Mouse (Mus musculus) heart, adult 18-20 months (tissue): ENCODE results near the gene Bspry. TPM values are rescaled to one million over a fixed set of nuclear protein-coding genes. Genes with fewer than 3 reads are reported as not detected.
A peak's percentile ranks its signal among the peaks of the same experiment; 100 is the strongest.

Experiments used
- DNase-seq, 2 experiments: peaks; one replicate each; pipeline ENCODE4 v3.0.0; 2021 to 2022; ENCODE audit warnings: mixed read lengths in 1 of 2
- total RNA-seq, 2 experiments: library from RNA; stranded (reverse); gene quantifications; 2 replicates each; pipeline ENCODE4 v1.2.3; 2021

The Bspry gene
- total RNA-seq, 2 experiments from 2014 or later: 0.23 TPM; not detected in 1

DNA sequence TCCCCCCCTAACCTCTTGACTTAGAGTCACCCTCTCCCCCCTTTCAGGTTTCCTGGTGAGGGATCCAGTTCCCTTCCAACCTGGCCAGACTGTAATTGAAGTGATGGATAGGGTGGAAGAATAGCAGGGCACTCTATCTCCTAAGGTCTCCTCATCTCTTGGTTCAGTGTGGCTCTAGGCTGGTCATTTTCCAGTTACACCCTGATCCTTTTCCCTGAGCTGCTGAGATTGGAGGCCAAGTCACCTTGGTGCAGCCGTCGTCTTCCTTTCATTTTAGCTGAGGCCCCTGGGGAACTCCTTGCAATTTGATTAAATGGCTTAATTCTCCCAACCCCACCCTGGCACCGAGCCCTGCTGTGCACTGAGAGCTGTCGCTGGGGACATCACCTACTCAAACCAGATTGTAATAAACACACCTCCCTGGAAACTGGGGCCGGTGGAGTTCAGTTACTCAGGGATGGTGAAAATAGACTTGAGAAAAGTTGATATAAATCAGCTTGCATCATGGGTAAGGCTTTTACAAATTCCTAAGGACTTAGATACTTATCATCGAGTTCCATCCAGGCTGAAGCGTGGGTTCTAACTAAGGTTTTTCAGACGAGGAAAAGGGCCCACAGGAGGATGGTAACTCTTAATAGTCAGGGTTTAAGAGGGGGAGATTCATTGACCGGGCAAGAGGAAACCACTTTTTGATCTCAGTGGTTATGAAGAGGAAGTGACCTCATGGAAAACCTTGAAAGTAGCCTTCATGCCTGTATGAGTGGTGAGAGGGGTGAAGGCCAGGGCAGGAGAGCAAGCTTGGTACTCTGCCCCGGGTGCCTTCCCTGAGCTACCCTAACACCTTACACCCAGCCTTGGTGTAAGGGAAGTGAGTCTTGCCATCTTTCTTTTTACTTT lies 1.1 kb downstream of the Bspry start:
- peak in 1 of 2 experiments; percentile 29 for DNase-seq

DNA sequence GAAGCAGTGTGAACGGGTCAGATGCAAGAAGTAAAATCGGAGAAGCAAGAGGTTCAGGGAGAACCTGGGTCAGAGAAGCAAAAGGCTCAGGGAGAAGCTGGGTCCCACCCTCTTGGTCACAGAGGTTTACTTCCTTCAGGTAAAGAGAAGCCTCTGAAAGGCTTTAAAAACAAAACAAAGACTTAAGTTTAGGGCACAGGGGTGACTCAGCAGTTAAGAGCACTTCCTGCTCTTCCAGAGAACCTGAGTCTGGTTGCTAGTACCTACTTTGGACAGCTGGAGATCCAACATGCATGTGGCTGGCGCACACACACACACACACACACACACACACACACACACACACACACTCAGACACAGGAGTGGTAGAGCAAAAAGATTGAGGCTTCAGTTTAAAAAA lies 5.1 kb downstream of the Bspry start:
- DNase-seq: no peak

DNA sequence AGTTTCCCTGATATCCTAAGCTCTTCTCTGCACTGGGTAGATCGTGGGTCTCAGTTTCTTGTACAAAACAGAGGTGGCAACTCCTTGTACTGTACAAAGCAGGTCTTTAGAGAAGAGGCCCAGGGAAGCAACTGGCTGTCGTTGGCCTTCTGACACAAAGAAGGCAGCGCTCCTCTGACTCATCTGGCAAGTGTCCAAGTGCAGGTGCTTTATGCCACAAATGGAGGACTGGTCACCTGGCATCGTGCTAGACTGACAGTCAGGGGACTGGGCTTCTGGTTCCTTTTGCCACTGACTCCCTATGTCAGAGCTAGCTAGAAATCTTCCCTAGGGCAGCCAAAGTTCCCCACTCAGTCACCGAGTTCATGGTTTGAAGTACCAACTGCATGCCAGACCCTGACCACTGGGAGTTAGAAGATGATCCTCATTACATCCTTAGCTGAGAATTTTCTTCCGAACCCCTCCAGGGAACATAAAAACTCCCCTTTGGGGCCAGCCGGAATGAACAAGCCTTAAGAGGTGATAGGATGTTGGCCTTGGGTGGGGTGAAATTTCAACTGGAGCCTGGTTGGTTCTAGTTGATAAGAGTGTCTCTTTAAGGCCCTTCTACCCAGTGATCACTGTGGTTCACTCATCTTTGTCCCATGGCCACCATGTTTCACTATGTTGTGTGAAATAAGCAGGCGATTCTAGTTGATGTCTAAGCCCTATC lies 5.8 kb downstream of the Bspry start:
- DNase-seq: no peak

DNA sequence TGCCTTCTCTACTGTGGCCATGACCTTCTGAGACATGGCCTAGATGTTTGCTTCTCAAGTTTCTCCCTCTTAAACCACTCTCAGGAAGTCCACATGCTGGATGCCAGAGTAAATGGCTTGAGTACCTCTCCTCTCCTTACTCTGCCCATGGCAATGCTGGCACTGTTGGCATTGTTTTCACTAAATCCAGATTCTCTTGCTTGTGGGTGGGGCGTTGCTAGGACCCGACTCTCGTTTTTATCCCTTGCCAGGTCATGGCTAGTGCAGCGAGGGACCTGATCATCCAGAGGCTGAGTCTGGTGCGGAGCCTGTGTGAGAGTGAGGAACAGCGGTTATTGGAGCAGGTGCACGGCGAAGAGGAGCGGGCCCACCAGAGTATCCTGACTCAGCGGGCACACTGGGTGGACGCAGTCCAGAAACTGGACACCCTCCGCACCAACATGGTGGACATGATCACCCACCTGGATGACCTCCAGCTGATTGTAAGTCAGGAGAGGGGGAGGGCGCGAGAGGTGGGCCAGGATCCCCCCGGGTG lies 6.4 kb downstream of the Bspry start:
- DNase-seq: no peak

DNA sequence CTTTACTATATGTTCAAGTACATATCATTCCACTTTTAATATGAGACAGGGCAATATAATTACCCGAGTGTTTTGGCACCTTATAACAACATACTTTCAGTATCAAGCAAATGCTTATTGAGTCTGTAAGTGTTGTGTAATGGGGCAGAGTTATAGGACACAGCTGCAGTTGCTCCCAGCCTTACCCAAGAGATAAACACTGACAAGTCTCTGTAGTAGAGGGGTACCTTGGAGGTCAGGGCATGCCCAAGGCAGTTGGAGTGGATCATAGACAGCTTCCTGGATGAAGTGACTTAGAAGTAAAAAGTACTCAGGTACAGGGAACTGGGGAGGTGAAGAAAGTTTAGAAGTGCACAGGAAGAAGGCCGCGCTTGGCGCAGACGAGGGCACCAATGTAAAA lies 7.3 kb downstream of the Bspry start:
- no peak for DNase-seq

DNA sequence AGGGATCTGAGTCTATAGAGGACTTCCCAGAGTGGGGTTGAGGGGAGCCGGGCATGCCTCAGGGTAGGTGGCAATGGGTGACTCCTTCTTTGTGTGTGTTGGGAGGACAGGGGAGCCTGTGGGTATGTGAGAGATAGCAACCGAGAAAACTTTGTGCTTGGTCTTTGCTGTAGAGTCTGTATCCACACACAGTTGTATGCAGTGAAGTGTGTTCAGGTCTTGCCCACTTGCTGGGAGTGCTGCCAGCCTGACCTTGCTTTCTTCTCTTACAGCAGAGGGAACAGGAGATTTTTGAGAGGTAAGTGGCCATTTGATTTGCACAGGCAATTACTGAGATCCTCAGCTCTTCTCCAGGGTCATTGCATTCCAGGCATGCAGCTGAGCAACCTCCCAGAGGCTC lies 8.1 kb downstream of the Bspry start:
- no peak for DNase-seq

DNA sequence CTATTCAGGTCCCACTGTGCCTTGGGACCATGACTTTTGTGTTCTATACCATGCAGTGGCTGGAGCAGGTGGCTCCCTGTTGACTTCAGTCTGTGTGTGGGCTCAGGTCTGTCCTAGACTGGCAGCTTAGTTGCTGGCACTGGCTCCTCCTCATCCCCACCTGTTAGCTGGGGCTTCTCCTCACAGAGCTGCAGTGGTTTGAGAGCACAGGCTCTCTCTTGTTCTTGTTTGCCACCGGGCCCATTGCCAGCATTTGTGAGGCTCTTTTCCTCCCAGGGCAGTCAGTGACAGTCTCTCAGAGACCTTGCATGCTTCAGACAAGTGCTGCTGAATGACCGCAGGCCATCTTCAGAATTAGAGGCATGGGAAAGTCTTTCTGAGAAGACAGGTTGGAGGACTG lies 12.8 kb downstream of the Bspry start:
- no peak for DNase-seq

DNA sequence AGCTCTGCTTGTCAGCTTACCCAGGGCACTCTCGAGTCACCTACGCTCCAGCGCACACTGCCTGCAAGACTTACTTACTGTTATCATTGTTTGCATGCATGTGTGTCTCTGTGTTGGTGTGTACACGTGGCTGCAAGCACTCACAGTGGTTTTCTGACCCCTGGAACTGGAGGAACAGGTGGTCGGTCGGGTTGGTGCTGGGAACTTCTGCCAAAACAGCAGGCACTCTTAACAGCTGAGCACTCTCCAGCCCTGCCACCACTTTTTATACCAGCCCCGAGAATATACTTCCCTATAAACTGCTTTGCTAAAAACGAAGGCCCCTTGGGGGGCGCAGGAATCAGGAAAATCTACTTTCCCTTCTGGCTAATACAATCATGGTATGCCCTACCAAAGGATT lies 14.4 kb downstream of the Bspry start:
- no peak for DNase-seq

DNA sequence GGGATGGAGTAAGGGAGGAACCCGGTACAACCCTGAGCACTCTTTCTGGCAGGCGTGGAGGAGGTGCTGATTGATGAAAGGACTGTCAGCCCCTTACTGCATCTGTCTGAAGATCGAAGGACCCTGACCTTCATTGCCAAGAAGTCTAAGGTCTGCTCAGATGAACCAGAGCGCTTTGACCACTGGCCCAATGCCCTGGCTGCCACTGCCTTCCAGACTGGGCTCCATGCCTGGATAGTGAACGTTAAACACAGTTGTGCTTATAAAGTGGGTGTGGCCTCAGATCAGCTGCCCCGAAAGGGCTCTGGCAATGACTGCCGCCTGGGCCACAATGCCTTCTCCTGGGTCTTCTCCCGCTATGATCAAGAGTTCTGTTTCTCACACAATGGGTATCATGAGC lies 16.1 kb downstream of the Bspry start:
- DNase-seq: peak; percentile 72 to 77

DNA sequence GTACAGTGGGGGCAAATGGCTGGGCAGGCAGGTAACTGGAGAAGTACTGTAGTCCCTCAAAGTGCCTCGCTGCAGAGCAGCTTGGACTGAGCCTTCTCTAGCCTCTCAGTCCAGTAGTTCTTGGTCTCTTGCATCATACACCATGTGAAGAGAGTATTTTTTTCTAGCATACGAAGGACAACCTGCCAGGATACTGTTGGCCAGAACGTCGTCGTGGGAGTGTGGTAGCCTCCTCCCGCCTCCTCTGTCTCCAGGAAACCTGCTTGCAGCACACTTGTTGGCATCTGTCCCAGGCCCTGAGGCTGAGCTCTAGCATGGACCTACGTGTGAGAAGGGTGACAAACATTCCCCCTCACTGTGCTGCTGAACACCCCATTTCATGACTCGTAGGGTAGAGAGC lies 17.0 kb downstream of the Bspry start:
- peak in 1 of 2 experiments; percentile 67 for DNase-seq

DNA sequence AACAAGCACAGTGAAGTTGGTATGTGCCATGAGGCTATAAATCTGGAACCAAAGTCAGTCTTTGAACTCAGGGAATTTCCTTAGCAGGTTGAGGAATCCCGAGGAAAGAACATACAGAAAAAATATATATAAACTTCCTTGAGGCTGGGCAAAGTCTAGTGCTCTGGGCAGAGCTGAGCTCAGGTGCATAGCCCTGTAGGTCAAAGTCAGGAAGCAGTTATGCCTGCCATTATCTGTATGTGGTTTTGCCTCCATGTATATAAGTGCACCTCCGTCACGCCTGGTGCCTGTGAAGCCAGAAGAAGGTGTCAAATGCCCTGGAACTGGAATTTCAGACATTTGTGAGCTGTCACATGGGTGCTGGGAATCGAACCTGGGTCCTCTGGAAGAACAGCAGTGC lies 20.9 kb downstream of the Bspry start:
- DNase-seq: no peak

DNA sequence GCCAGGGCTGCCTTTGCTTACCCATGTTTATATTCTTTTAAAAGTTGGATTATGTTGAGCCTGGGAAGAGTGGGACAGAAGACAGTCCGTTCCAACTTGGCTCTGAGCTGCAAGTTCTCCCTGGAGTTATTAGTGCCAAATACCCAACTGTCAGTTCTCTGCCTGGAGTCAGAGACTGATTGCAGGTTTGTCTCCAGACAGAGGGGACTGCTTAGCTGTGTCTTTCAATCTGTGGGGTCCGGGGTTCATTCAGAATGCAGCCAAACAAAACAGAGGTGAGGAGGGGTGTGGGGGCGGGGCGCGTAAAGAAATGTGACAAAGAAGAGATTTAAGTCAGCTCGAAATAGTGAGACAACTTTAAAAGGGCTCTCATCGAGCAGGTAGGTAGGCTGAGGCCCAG lies 21.7 kb downstream of the Bspry start:
- DNase-seq: peak in 1 of 2 experiments; percentile 39

DNA sequence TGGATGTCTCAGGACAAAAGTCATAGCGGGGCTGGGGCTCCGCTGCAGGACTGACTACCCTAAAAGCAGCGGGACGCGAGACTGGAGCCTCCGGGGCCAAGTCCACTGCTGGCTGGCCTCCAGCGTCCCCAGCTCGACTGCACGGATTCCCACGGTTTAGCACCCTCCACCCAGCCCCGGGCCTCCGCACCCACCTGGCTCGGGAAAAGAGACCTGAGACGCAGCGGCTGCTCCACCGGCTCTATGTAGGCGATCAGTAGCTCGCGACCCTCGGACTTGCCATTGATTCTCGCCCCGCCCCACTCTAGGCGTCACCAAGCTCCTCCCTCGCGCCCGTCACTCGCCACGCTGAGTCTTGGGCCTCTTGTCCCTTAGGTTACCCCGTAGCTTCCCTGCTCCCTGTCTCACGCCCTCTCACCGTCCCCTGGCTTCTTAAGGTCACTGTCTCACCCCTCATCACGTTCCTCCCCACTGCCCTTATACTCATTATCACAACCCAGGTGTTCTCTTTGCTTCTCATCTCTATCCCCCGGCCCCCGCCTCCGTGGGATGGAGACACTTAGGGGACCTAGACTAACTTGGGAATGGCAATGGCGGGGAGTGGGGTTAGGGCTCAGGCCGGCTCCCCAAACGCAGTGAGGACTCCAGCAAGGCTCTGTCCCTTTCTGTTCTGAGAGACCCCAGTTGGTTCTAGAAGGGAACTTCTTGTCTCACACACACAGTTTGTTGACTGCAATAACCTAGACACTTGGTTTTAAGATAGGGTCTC lies 22.3 kb downstream of the Bspry start:
- peak; percentile 94 to 96 for DNase-seq

DNA sequence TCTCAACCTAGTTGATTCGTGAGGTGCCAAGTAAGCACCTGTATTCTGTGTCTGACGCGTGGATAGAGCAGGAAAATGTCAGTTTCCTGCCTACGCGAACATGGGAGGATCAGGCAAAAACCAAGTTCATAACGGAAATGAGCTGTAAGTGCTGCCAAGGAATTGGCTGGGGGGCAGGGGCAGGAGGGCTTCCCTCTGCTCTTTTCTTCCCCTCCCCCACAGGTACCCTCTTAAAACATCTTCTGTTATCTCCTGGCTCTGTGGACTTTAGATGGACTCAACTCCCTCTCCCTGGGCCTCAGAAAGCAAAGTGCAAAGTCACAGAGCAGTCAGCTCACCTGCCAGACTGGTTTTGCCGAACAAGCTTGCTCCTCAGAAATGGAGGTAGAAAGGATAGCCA lies 23.1 kb downstream of the Bspry start:
- no peak for DNase-seq

DNA sequence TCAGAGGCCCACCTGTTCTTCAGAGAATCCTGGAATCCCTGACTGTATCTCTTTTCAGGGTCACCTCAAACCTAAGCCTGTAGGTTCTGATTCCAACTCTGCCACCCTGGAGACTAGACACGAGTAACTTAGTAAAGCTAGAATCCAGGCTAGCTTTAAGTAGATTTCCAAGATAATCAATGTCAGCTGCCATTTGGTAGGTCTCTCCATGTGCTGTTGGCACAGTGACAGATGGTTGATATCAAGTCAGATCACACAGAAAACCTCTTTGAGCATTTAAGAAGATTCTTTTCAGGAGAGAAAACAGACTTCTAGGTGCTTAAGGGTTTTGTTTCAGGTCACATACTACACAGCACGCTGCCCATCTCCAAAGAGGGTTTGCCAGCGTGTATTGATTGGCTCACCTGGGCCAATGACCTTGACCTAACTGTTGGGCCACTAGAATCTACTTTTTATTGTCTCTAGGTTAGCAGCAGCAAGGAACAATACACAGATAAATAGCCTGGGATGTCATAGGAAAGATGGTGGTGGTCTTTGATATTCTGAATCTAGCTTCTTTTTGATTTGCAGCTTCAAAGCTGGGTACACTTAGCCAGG lies 23.6 kb downstream of the Bspry start, which contains the start of gene Hdhd3:
TSS of gene Hdhd3 (minus strand) at position 94 of the 597 bp plus-strand sequence.
- no peak for DNase-seq

DNA sequence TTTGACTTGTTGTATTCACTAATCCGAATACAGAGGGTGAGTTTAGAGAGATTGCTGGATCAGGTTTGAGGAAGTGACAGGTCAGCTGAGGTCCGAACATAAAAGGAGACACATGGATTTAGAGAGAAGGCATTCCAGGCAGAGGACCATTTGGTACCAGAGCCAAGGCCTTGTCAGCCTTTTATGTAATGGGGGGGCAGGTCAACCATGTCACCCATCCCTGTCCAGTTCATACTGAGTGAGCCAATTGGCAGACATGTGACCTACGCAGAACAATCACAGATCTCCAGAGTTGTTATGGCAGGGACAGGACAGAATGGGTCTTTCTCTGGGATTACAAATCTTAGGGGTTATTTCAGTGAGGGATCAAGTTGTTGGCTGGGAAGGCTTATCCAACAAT lies 26.1 kb downstream of the Bspry start:
- DNase-seq: no peak

DNA sequence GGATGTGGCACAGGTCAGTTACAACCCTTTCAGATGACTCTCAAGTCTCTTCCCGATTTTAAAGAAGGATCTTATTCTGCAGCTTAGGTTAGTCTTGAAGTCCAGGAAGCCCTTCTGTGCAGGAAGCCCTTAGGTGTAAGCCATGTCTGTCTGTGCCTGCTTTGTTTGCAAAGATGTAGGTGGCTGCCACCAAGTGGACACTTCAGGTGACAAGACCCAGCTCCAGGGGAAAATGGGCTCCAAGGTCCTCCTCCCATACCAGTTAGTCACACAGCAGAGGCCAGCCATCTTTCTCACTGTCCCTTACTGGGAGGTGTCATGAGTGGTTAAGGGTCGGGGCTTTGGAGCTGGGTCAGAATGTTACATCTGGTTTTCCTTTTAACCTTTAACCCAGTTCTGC lies 26.9 kb downstream of the Bspry start:
- peak in 1 of 2 experiments; percentile 56 for DNase-seq

DNA sequence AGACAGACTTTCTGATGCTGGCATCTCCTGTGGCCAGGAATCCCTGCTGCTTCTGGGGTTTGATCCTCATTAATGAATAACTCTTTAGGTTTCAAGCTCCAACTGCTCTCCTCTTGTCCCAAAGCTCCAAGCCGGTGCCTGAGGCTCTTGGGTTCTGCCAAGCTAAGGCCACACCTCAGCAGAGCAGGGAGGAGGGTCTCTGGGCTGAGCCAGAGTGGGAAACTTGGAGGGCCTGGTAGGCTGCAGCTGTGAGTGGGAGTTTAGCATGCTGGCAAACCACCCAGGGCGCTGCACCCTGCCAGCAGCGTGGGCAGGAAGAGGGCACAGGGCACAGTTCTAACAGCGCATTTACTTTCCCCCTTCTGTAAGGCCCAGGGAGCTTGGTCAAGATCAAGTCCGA lies 29.0 kb downstream of the Bspry start:
- DNase-seq: no peak

DNA sequence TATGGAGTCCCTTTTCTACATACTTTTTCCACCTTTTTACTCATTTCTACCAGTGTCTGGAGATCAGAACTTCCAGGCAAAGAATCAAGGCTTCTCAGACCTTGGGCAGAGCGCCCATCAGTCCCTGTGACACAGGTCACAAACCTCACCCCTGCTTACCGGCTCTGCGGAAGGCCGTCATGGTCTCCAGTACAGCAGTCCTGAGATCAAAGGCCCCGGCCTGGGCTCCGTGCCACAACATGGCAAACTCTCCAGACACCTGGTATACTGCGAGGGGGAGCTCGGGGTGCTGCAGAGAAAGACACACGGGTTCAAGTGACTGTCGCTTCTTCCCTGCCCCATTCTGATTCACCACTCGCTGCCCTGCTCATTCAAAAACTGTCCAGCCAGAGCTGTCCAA lies 30.1 kb downstream of the Bspry start:
- DNase-seq: no peak

DNA sequence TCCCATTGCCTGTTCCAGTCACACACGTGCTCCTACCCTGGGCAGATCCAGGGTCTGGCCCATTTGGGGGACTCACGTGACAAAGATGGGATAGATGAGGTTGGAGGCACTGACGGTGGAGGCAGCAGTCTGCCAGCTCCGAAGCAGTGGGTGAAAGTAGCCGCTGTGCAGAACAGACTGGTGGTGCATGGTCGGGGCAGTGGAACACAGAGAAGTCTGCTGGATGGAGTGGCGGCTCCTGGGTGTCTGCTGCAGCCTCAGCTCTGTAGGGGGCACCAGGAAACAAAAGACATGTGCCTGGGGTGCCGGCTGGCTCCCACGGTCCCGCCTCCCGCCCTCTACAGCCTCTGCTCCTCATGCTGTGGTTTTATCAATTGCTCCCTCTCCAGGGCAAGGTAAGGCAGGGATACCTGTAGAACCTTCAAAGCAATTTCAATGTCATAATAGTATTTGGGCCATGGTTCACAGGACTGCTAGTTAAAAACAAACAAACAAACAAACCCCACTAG lies 34.2 kb downstream of the Bspry start:
- no peak for DNase-seq

DNA sequence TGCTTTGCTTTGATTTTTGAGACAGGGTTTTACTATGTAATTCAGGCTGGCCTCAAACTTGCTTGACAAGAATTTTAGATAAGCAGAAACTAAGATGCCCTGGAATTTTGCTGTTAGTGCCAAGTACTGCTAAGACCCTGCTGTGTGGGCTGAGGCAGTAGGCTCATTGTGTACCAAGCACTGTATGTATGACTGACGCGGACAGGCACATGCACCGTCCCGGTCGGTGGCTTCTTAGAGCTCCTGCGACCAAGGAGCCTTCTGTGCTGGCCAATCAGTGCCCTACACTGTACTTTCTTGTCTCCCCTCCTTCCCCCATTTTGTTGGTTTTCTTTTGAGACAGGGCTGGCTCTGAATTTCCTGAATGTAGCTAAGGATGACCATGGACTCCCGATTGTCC lies 35.1 kb downstream of the Bspry start:
- DNase-seq: no peak

DNA sequence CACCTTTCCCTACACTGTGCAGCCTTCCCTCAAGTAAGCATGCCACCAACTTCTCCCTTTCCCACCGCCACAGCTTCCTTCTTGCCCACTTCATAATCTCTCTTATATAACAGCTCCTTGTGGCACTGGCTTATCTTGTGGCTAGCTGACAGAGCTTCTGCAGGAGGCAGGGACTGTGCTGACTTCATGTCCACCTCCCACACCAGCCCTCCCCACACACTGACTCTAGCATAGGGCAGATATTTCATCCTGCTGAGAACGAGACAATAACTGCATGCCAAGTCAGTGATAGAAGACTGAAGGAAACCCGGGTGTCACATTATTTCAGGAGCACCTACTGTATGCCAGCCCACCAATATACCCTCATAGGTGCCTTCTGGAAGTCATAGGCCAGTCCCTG lies 35.6 kb downstream of the Bspry start:
- no peak for DNase-seq
